Mouse (Mus musculus) B cell, adult 2 months (primary cell): ENCODE data around the gene Nhsl2.

Experiments
- DNase-seq, 2 experiments: peaks; one replicate each; pipeline ENCODE4 v3.0.0; 2022

Nhsl2 gene

DNA sequence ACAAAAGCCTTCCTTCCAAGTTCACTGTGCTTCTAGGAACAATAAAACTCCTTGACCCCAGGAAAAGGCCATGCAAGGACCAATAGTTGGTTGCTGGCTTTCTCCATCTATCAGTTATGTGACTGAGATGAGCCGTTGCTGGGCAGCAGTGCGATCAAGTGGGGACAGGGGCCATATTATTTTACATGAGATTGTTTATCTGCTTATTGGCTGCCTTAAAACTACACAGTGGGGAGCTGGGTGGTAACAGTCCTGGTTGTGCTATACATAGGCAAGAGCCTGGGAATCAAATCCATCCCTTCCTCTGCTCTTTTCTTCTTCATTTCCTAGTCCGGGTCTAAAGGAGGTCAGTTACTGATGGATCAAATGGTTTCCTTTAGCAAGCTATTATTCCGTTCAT, 53.4 kb downstream of the Nhsl2 start:
- DNase-seq = no peak

GRCm38 (mm10) chrX:101907301-101907700, 58.1 kb downstream of the Nhsl2 start:
- no peak for DNase-seq

DNA sequence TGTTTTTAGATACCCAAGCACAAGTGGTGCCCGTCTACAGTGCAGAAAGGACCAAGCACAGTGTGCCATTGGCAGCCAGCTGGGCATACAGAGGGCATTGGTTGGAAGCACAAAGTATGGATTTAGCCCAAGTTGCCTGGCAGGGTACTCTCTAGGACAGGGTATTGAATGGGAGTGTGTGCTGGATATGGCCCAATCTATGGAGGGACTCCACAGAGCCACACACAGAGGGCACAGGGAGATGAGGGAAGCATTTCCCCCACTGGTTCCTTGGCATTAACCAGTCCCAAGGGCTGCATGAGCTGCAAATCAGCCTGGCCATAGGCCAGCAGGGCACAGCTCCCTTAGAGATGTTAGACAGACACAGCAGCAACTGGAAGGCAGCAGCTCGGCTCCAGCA, 79.9 kb downstream of the Nhsl2 start:
- DNase-seq = no peak

- DNase-seq = no peak
Measured at GRCm38 (mm10) chrX:101930301-101930700, 81.1 kb downstream of the Nhsl2 start.

- no peak for DNase-seq
Measured at GRCm38 (mm10) chrX:101931016-101931415, 81.8 kb downstream of the Nhsl2 start.

GRCm38 (mm10) chrX:101932244-101932643, 83.1 kb downstream of the Nhsl2 start:
- DNase-seq = no peak

GRCm38 (mm10) chrX:101933346-101933745, 84.2 kb downstream of the Nhsl2 start:
- no peak for DNase-seq

DNA sequence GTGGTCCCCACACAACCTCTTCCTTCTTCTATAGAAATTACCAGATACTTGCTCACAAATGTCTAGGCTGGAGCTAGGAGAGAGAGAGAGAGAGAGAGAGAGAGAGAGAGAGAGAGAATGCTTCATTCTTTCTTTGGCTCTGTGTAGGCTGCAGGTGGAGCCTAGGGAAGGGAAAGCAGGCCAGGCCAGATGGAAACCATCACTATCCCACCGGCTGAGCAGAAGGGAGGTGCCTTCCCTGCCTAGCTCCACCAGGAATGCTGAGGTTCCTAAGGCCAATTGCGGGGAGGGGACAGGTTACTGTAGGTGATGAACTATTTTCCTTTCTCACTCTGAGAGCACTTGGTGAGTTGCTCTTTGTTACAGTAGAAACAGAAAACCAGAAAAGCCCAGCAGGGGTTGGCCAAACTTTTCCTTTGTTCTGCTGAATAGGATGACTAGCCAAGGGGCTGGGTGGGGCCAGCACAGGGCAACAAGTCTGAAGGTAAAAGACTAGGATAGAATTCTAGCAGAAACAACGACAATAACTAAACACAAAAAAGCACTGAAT, 86.2 kb downstream of the Nhsl2 start:
- no peak for DNase-seq

- no peak for DNase-seq
Measured at GRCm38 (mm10) chrX:101939486-101939885, 90.3 kb downstream of the Nhsl2 start.

GRCm38 (mm10) chrX:101942461-101942896, 93.3 kb downstream of the Nhsl2 start:
- DNase-seq = peak; percentile 27 to 33

DNA sequence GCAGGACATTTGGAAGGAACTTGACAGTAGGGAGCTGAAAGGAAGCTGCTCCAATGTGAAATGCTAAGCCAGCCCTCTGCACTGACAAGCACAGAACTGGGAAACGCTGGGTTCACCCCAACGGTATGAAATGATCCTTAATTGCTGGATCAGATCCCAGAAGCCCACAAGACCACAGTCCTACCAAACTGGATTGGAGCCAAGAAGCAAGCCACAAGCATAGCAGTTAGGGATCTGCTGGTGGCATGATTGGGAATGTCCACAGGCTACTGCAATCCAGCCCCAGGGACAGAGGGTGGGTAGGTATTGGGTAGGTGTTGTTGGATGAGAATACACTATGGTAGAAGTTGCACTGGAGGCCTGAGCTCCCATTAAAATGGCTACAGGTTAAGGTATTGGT, 94.6 kb downstream of the Nhsl2 start:
- DNase-seq = no peak

DNA sequence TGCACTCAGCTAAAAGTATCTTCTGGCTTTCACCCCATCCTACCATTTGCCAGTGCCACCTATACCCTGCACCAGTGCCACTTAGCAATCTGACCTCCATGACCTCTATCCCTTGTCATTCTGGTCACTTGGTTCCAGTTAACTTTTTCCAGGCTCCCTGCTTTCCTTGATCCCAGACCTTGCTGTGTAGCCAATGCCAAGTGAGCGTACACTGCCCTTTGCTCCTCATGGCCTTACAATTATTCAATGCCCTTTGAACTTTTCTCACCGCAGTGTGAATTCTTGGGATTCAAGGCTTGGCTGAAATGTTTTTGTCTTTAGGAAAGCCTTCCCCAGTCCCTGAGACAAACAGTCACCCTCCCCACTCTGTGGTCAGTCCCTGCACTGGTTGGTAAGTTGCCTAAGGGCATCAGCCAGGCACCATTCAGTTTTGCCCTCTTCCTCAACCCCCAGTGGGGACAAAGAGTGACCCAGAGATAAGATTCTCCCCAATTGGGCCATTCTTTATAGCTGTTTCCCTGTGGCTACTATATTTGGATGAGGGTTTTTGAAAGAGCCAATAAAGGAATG, 95.7 kb downstream of the Nhsl2 start:
- DNase-seq = no peak

- no peak for DNase-seq
Measured at GRCm38 (mm10) chrX:101952436-101952835, 103.3 kb downstream of the Nhsl2 start.

DNA sequence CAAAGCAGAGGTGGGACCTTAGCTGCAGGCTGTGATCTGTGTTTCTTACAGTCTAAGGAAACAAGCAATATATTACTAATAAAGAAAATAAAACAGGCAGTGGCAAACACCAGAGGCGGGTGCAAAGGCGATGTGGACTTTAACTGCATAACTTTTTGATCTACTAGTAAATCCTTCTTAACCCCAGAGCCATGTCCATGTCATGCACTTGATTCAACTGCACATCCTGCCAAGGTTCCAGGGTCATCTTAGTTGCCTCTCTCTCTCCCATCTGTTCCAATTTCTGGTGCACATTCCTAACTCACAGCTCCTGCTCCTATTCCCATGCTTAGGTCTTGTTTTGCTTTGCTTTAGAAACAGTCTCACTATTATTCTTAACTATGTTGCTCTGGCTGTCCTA, 104.1 kb downstream of the Nhsl2 start:
- DNase-seq = no peak

DNA sequence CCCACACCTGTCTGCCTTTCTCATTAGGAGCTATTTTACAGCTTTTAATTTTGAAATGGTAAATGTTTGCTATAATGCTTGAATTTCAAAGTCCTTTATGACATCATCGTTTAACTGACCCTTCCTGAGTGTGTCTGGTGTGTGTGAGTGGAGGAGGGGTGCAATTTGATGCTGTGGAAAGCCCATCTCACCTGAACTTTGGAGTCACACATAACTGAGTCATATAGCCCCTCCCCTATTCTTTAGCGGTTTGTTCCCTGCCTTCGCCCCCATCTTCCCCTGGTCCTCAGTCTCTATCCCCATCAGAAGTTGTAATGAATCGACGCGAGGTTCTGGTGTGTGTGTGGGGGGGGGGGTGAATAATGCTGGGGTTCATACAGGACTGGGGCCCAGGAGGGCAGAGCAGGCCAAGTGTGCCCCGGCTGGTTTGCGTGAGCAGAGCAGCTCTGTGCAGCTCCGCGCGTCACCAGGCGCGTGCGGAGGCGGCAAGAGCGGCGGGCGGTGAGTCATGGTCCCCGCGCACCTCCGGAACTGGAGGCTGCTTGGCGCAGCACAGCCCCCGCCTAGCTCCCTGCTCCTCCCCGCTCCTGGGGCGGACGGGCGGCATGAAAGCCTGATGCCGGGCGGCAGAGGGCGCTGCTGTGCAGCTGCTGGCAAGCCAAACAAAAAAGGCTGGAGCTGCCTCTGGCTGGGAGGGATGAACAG, 104.8 kb downstream of the Nhsl2 start:
- peak; percentile 76 to 80 for DNase-seq

GRCm38 (mm10) chrX:101954492-101954851, 105.3 kb downstream of the Nhsl2 start:
- no peak for DNase-seq

DNA sequence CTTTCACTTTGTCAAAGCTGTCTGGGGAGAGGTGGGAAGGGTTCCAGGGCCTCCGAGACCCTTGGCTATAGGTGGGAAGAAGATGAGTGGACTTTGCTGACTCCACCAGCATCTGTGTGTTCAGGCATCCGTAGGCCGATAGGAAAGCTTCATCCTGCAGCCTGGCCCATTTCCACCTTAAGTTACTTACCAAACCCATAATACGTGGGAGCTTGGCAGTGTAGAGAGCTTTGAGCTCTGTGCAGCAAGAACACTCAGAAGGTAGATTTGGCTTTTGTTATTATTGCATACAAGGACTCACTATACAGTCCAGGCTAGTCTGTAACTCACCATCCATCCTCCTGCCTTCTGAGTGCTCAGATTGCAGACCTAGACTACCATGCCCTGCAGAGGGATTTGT, 112.7 kb downstream of the Nhsl2 start:
- no peak for DNase-seq

DNA sequence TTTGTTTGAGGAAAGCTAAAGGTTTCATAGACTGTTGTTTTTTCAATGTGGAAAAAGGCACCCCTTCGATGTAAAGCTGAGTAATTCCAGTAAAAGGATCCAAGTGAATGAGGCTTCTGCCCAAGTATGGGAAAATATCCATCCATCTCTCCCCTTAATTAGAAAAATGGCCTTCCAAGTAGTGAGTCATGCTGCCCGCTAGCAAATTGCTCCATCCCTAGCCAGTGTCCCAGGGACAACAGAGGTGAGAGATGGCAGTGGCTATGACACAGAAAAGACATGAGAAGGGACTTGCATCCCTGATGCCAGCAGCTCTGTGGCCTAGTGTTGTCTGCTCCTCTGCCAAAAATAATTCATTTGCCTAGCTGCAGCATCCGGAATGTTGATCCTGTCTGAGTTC, 114.5 kb downstream of the Nhsl2 start:
- no peak for DNase-seq

DNA sequence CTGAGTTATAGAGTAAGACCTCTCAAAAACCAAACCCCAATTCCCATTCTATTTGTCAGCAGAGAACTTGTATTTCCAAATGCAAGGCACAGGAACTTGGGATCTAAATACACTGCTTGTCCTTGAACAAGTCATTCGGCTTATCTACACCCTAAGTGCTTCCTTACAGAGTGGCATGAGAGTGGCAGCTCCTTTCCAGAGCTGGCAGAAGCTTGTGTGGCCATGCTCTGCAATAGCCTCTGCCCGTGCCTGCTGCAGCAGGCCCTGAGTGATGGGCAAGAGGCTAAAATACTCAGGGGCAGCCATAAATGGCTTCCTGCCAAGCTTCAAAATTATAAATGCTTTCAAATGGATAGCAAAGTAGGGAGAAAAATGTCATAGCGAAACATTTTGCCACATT, 123.8 kb downstream of the Nhsl2 start:
- DNase-seq = no peak

GRCm38 (mm10) chrX:101976931-101977330, 127.7 kb downstream of the Nhsl2 start:
- no peak for DNase-seq

GRCm38 (mm10) chrX:101978861-101979260, 129.7 kb downstream of the Nhsl2 start:
- no peak for DNase-seq

DNA sequence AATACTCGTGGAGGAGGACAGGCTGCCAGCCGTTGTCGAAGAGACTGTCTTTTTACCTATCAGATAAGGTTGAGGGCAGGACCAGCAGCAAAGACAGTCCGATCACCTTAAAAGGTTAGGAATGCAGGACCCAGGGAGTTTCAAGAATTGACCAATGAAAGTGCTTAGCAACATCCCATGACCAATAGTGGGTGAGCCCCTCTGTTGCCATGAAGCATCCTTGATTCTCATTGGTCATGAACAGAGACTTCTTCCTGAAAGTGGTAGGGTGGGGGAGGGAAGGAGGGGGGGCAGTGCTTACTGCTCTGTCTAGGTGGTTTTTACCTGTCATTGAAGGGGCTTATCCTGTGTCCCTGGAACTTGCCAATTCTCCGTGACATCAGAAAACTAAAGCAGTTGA, 130.1 kb downstream of the Nhsl2 start:
- DNase-seq = no peak

- no peak for DNase-seq
Measured at GRCm38 (mm10) chrX:101980586-101980985, 131.4 kb downstream of the Nhsl2 start.

GRCm38 (mm10) chrX:101981450-101981849, 132.3 kb downstream of the Nhsl2 start:
- DNase-seq = peak; percentile 3 to 4

DNA sequence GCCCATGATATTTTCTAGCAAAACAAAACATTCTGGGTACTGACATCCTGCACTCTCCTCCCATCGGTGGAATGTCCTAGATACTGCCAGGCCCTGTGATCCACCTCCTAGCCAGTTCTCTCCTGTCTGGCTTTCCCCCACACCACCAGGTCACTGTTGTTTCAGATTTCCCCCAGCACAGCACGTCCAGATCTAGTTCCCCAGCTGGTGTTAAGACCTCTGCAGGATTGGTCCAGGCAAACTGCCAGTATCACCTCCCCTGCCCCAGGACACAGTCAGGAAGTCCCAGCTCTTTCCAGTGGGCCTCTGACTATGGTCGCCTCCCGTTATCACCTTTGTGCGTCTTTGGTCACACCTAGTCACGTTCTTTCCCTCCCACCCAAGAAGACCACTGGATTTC, 134.5 kb downstream of the Nhsl2 start:
- no peak for DNase-seq
